Mouse (Mus musculus) lung, adult 2 months (tissue): ENCODE measurements at regions not wholly inside any gene's neighbourhood (a gene's known extent, or its start where the extent isn't known, plus 50 kb on each side); places are given as distances from the start of the nearest gene placed in this dataset.

Experiments
- CTCF ChIP-seq: fragments of 200-500 bp; IDR thresholded peaks from 2 replicates; pipeline ENCODE4 v1.5.1; 2011; ENCODE audit warnings: mild to moderate bottlenecking, low read length, control low read depth; ENCODE audit not compliant: insufficient read depth
- POLR2A ChIP-seq: fragments of 200-500 bp; IDR thresholded peaks from 2 replicates; pipeline ENCODE4 v1.6.1; 2011; ENCODE audit warnings: low read depth, mild to moderate bottlenecking, control low read depth, low read length, borderline replicate concordance; ENCODE audit errors: extremely low read depth

GRCm38 (mm10) chr3:57018171-57018570 lies 283.6 kb downstream of the Tm4sf1 start:
- no peak for TF ChIP-seq CTCF
- TF ChIP-seq POLR2A: no peak
